Mouse (Mus musculus) G1E (cell line): ENCODE measurements at regions not wholly inside any gene's neighbourhood (a gene's known extent, or its start where the extent isn't known, plus 50 kb on each side); places are given as distances from the start of the nearest gene placed in this dataset.

ENCODE experiments used
- CTCF ChIP-seq: IDR thresholded peaks from 2 replicates; pipeline ENCODE4 v1.5.1; 2012; ENCODE audit warnings: low read depth, low read length, inconsistent platforms, mixed read lengths
- GATA1 ChIP-seq: IDR thresholded peaks from 2 replicates; pipeline ENCODE4 v1.6.1; 2012; ENCODE audit warnings: borderline replicate concordance, low read length, inconsistent platforms, mixed read lengths
- POLR2AphosphoS5 ChIP-seq: IDR thresholded peaks from 2 replicates; pipeline ENCODE4 v1.6.1; 2012; ENCODE audit warnings: low read depth, low read length, inconsistent platforms; ENCODE audit not compliant: insufficient replicate concordance
- TAL1 ChIP-seq: conservative IDR thresholded peaks from 2 replicates; pipeline ENCODE4 v1.6.1; 2012; ENCODE audit warnings: low read depth, low read length, inconsistent platforms, mixed read lengths

GRCm38 (mm10) chr13:103613333-103613725 lies 161.1 kb downstream of the Srek1 start:
- TF ChIP-seq CTCF (no peak), POLR2AphosphoS5 (no peak), GATA1 (no peak), TAL1 (no peak)
